Mouse (Mus musculus) limb, embryonic 15.5 days (tissue): ENCODE measurements around the gene Wwox. TPM values are rescaled to one million over a fixed set of nuclear protein-coding genes. Genes with fewer than 3 reads are reported as not detected.

Experiments
- ATAC-seq: fragments of 200-750 bp; cut with Nextera tagmentation; 2 replicates; pipeline ENCODE4 v1.8.0; 2017; ENCODE audit warnings: low read depth, moderate TSS enrichment; ENCODE audit not compliant: insufficient number of reproducible peaks, low FRiP score, low TSS enrichment
- H3K27ac ChIP-seq: fragments of 300-500 bp; sonication (generic); 2 replicates; pipeline ENCODE4 v1.5.1; 2015; ENCODE audit warnings: moderate library complexity, mild to moderate bottlenecking, inconsistent platforms
- H3K27me3 ChIP-seq: fragments of 300-500 bp; sonication (generic); 2 replicates; pipeline ENCODE4 v1.6.1; 2015; ENCODE audit warnings: inconsistent platforms
- H3K36me3 ChIP-seq: fragments of 300-500 bp; sonication (generic); 2 replicates; pipeline ENCODE4 v1.6.1; 2015; ENCODE audit warnings: inconsistent platforms
- H3K4me1 ChIP-seq: fragments of 300-500 bp; sonication (generic); 2 replicates; pipeline ENCODE4 v1.6.1; 2015; ENCODE audit warnings: inconsistent platforms
- H3K4me2 ChIP-seq: fragments of 300-500 bp; sonication (generic); 2 replicates; pipeline ENCODE4 v1.6.1; 2015; ENCODE audit warnings: mild to moderate bottlenecking, inconsistent platforms
- H3K4me3 ChIP-seq: fragments of 300-500 bp; sonication (generic); 2 replicates; pipeline ENCODE4 v1.5.1; 2015; ENCODE audit warnings: mild to moderate bottlenecking, inconsistent platforms
- H3K9ac ChIP-seq: fragments of 300-500 bp; sonication (generic); 2 replicates; pipeline ENCODE4 v1.6.1; 2015; ENCODE audit warnings: inconsistent platforms
- H3K9me3 ChIP-seq: fragments of 300-500 bp; sonication (generic); 2 replicates; pipeline ENCODE4 v1.6.1; 2016; ENCODE audit warnings: inconsistent platforms
- WGBS: fragments of 180-500 bp; shearing (Covaris S2); methylation state at CpG from one replicate; pipeline ENCODE4 v1.1.7; 2015; 5-methylcytosine and 5-hydroxymethylcytosine counted together
- polyA plus RNA-seq: library from polyadenylated mRNA; unstranded; fragments of >200 nt; fragmentation: Nextera tagmentation; extraction: Ambion mirVana; gene quantifications from 2 replicates; pipeline ENCODE4 v1.2.1, GENCODE M21; 2015

Wwox gene
- polyA plus RNA-seq, 1 experiment from 2014 or later: 10.4 TPM

DNA sequence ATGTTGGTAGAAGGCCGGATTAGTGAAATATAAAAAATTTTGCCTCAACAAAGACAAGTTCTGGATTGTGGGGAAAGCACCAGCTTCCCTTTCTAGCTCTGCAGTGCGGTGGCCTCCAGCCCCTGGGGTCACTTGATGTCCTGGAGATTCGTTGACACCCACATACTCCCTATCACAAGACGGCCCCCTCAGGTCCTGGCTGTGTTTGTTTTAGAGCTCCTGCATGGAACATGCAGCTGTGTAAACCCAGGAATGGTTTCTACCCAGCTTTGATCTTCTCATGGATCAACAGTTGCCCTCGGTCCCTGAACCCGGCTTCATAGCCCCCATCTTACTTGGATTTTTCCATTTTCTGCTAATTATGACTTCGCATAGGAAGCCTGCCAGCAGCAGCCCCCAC is 171.6 kb downstream of the Wwox start:
- H3K27ac ChIP-seq: no peak overlapping the region
- H3K9me3 ChIP-seq: no peaks in the 10 kb centered on the region
- ATAC-seq: no peak
- no peak overlapping the region for H3K4me3 ChIP-seq
- no peak overlapping the region for H3K4me2 ChIP-seq
- H3K27me3 ChIP-seq: peaks cover 8% of the 10 kb centered on the region; the same call in 1 of the 2 replicates
- WGBS: 50% methylated on average over 7 of the region's 7 CpGs
- peaks cover 3% of the 10 kb centered on the region; the same call in 1 of the 2 replicates for H3K4me1 ChIP-seq
- no peaks in the 10 kb centered on the region for H3K36me3 ChIP-seq
- H3K9ac ChIP-seq: no peak overlapping the region

DNA sequence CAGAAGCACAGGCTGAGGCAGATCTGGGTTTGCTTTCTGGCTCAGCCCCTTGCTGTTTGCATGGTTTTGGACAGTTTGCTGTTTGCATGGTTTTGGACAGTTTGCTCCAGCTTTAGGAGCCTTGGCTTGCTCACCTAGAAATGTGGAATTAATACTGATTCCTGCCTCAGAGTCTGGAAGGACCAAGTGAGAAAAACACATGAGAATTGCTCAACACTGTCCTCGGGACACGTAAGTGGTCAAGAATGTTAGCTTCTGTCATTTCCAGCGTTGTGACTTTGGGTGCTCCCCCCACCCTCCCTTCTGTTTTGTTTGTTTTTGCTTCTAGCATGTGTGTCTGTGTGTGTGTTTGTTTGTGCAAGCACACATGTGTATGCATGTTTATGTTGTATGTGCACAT is 172.6 kb downstream of the Wwox start:
- ATAC-seq: no peak

DNA sequence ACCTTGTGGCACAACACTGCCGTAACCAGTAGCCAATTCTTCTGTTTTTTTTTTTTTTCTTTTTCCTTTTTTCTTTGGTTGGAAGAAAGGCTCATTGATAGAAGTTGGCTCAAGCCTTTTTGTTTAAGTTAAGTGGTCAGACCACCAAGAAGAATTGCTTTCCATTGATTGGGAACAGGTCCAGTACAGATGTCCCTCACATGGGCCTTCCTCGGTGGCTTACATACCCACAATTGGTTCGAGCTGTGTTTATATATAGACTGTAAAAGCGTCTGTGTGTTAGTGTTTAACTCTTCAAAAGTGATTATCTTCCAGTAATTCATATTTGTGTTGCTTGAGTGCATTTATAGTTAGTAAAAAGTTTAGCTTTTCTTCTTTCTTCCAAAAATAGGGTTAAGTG is 176.0 kb downstream of the Wwox start:
- no peak overlapping the region for H3K9ac ChIP-seq
- no peak overlapping the region for H3K27ac ChIP-seq
- peaks cover 5% of the 10 kb centered on the region; the same call in 1 of the 2 replicates for H3K27me3 ChIP-seq
- no peak overlapping the region for H3K4me2 ChIP-seq
- H3K4me3 ChIP-seq: no peak overlapping the region
- WGBS: 46% methylated on average over 4 of the region's 4 CpGs
- peaks cover 3% of the 10 kb centered on the region; the same call in 1 of the 2 replicates for H3K4me1 ChIP-seq
- no peaks in the 10 kb centered on the region for H3K36me3 ChIP-seq
- ATAC-seq: no peak
- no peaks in the 10 kb centered on the region for H3K9me3 ChIP-seq

More for the DNA sequence above, 172.6 kb downstream of the Wwox start:
- no peak overlapping the region for H3K27ac ChIP-seq
- no peaks in the 10 kb centered on the region for H3K36me3 ChIP-seq
- H3K4me3 ChIP-seq: no peak overlapping the region
- no peak overlapping the region for H3K9ac ChIP-seq
- H3K27me3 ChIP-seq: peaks cover 8% of the 10 kb centered on the region; the same call in 1 of the 2 replicates
- H3K4me1 ChIP-seq: peaks cover 3% of the 10 kb centered on the region; the same call in 1 of the 2 replicates
- 84% methylated on average over 3 of the region's 3 CpGs for WGBS
- no peaks in the 10 kb centered on the region for H3K9me3 ChIP-seq
- no peak overlapping the region for H3K4me2 ChIP-seq

- peaks cover 5% of the 10 kb centered on the region; the same call in 1 of the 2 replicates for H3K27me3 ChIP-seq
- H3K4me3 ChIP-seq: no peak overlapping the region
- no peak for ATAC-seq
- no peak overlapping the region for H3K9ac ChIP-seq
- no peak overlapping the region for H3K4me2 ChIP-seq
- H3K36me3 ChIP-seq: no peaks in the 10 kb centered on the region
- peaks cover 3% of the 10 kb centered on the region; the same call in 1 of the 2 replicates for H3K4me1 ChIP-seq
- H3K9me3 ChIP-seq: no peaks in the 10 kb centered on the region
- no peak overlapping the region; the same call in 1 of the 2 replicates for H3K27ac ChIP-seq
- WGBS: 77% methylated on average over 6 of the region's 6 CpGs
Observed at GRCm38 (mm10) chr8:114615908-114616307, 176.5 kb downstream of the Wwox start.

- Histone ChIP-seq H3K9ac (no peak overlapping the region), H3K9me3 (no peaks in the 10 kb centered on the region), H3K4me3 (no peak overlapping the region), H3K4me2 (no peak overlapping the region), H3K36me3 (no peaks in the 10 kb centered on the region), H3K4me1 (no peaks in the 10 kb centered on the region; the same call in 1 of the 2 replicates), H3K27ac (no peak overlapping the region), H3K27me3 (no peaks in the 10 kb centered on the region)
- no peak for ATAC-seq
- WGBS: 43% methylated on average over 9 of the region's 9 CpGs
Observed at GRCm38 (mm10) chr8:114618908-114619508, 179.6 kb downstream of the Wwox start.

DNA sequence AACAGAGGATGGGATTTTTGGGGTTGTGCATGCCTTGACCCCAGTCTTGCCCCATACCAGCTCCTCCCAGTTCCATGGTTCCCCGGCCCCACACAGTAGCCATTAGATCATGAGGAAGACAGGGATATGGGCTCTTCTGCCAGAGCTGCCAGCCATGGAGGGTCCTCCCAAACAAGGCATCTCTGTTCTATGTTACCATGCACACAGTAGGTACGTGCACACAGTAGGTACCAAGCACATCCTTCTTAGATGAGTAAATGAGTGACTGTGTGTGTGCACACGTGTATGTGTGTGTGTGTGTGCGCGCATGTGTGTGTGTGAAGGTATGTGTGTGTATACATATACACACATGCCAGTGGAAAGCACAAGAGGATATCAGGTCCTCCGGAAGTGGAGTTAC is 185.9 kb downstream of the Wwox start:
- Histone ChIP-seq H3K4me3 (no peak overlapping the region), H3K4me1 (0 out of 2 replicates have a peak, but pooled peaks cover 8% of the 10 kb centered on the region), H3K36me3 (no peaks in the 10 kb centered on the region), H3K9ac (no peak overlapping the region), H3K9me3 (no peaks in the 10 kb centered on the region), H3K27me3 (no peaks in the 10 kb centered on the region; the same call in 1 of the 2 replicates), H3K4me2 (no peak overlapping the region), H3K27ac (no peak overlapping the region)
- no peak for ATAC-seq
- 92% methylated on average over 6 of the region's 6 CpGs for WGBS

DNA sequence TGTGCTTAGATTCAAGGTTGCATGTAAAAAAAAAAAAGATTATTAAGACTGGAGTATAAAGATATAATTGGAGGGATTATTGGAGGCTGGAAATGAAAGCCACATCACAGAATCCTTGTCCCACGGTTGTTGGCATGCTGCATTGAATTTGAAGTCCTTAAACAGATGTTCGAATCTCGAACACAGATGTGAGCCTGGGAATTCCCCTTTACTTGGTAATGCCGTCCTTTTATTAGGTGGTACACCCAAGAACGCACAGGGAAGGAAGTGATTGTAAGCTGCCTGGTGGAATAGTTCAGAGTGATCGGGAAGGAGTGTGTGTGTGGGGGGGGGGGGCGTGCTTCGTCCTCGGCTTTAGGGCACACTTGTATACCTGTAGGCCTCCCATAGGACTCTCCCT is 187.4 kb downstream of the Wwox start:
- no peaks in the 10 kb centered on the region for H3K36me3 ChIP-seq
- no peak overlapping the region for H3K4me3 ChIP-seq
- peaks cover 2% of the 10 kb centered on the region for H3K27me3 ChIP-seq
- no peak overlapping the region for H3K4me2 ChIP-seq
- WGBS: 18% methylated on average over 9 of the region's 9 CpGs
- H3K9ac ChIP-seq: no peak overlapping the region
- H3K9me3 ChIP-seq: no peaks in the 10 kb centered on the region
- ATAC-seq: no peak
- H3K4me1 ChIP-seq: 0 out of 2 replicates have a peak, but pooled peaks cover 8% of the 10 kb centered on the region
- H3K27ac ChIP-seq: no peak overlapping the region

DNA sequence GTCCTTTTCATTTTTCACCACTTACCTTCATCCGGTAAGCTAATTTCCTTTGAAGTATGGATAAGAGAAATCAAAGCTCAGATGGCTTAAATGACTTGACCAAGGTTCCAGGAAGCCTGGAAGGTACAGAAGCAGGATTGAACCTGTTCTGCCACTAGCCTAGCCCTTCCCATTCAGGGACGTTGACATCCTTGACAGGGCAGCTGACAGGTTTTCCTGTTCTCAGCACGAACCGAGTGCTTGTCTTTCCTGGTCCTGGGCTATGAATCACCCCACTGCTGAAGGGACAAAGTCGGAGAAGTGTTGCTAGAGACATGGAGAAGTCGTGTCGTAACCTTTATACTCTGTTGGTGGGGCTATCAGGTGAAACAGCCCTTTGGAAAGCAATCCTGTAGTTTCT is 190.3 kb downstream of the Wwox start:
- no peak for ATAC-seq
- no peaks in the 10 kb centered on the region for H3K36me3 ChIP-seq
- H3K4me1 ChIP-seq: peaks cover 9% of the 10 kb centered on the region; the same call in 1 of the 2 replicates
- 73% methylated on average over 7 of the region's 7 CpGs for WGBS
- no peaks in the 10 kb centered on the region for H3K9me3 ChIP-seq
- peaks cover 5% of the 10 kb centered on the region for H3K27me3 ChIP-seq
- H3K4me3 ChIP-seq: no peak overlapping the region
- H3K27ac ChIP-seq: no peak overlapping the region
- no peak overlapping the region for H3K9ac ChIP-seq
- no peak overlapping the region for H3K4me2 ChIP-seq

GRCm38 (mm10) chr8:114631087-114631486 is 191.6 kb downstream of the Wwox start:
- WGBS: 42% methylated on average over 6 of the region's 6 CpGs
- no peaks in the 10 kb centered on the region for H3K9me3 ChIP-seq
- H3K4me2 ChIP-seq: no peak overlapping the region
- H3K4me3 ChIP-seq: no peak overlapping the region
- H3K4me1 ChIP-seq: peaks cover 18% of the 10 kb centered on the region; the same call in 1 of the 2 replicates
- peaks cover 5% of the 10 kb centered on the region for H3K27me3 ChIP-seq
- no peaks in the 10 kb centered on the region for H3K36me3 ChIP-seq
- no peak for ATAC-seq
- H3K9ac ChIP-seq: no peak overlapping the region
- H3K27ac ChIP-seq: no peak overlapping the region

DNA sequence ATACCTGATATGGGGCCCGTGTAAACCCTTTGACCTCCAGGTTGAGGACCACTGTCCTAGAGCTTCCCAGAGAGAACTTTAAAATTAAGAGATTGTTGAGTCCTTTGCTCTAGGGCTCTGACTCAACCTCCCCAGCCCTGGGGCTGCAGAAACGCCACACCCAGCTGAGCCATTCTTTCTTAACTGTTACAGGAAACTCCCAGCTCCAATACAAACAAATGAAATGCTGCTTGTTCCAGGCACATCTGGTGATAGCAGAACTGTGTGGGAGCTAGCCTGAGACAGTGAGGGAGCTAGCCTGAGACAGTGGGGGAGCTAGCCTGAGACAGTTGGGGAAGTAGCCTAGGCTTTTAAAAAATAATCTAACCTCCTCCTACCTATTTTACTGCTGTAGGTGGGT is 194.7 kb downstream of the Wwox start:
- H3K4me1 ChIP-seq: peaks cover 10% of the 10 kb centered on the region; the same call in 1 of the 2 replicates
- H3K36me3 ChIP-seq: no peaks in the 10 kb centered on the region
- H3K27ac ChIP-seq: no peak overlapping the region
- H3K4me3 ChIP-seq: no peak overlapping the region
- H3K9me3 ChIP-seq: no peaks in the 10 kb centered on the region
- 73% methylated on average over 2 of the region's 2 CpGs for WGBS
- no peak for ATAC-seq
- no peak overlapping the region for H3K9ac ChIP-seq
- H3K4me2 ChIP-seq: no peak overlapping the region
- peaks cover 13% of the 10 kb centered on the region for H3K27me3 ChIP-seq

DNA sequence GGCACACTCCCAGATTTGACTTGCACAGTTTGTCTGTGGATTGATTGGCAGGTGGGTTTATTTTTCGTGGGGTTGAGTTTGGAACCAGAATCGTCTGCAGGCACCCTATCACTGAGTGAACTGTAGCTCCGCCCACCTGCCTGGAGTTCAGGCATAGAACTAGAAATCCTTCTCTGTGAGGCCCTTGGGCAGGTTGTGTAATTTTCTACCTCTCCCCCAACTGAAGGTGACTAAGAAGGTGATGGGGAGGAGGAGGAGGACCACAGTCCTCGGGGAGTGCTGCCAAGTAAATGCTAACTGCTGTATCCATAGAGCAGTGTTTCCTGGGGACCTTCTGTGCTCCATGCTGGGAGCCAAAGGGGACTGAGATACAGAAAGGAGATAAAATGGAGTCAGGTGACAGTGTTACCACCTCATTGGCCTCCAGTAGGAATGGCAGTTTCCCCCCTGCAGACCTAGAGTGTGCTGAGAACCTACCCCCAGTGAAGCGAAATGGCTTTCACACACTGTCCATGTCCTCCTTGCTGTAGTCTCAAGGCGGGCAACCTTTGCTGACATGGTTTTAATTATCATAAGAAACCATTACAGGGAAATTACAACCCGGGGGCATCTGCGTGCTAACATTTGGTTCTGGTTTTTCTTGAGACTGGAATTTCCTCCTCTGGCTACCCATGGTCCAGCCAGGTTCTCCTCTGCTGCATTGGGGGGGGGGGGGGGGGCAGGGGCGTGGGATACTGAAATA is 195.4 kb downstream of the Wwox start:
- H3K9ac ChIP-seq: no peak overlapping the region
- H3K4me1 ChIP-seq: peaks cover 10% of the 10 kb centered on the region; the same call in 1 of the 2 replicates
- H3K4me3 ChIP-seq: no peak overlapping the region
- no peak overlapping the region for H3K27ac ChIP-seq
- ATAC-seq: no peak
- H3K27me3 ChIP-seq: peaks cover 16% of the 10 kb centered on the region
- no peaks in the 10 kb centered on the region for H3K9me3 ChIP-seq
- WGBS: 30% methylated on average over 9 of the region's 9 CpGs
- H3K4me2 ChIP-seq: no peak overlapping the region
- no peaks in the 10 kb centered on the region for H3K36me3 ChIP-seq

- WGBS: 49% methylated on average over 5 of the region's 5 CpGs
- no peaks in the 10 kb centered on the region for H3K36me3 ChIP-seq
- H3K9ac ChIP-seq: no peak overlapping the region
- H3K4me2 ChIP-seq: no peak overlapping the region
- no peak overlapping the region for H3K27ac ChIP-seq
- no peak for ATAC-seq
- peaks cover 16% of the 10 kb centered on the region for H3K27me3 ChIP-seq
- H3K9me3 ChIP-seq: no peaks in the 10 kb centered on the region
- H3K4me1 ChIP-seq: peaks cover 17% of the 10 kb centered on the region
- no peak overlapping the region for H3K4me3 ChIP-seq
Observed at GRCm38 (mm10) chr8:114636376-114636775, 196.9 kb downstream of the Wwox start.
